Mouse (Mus musculus): Measurements from ENCODE around the gene Rbpj. TPM values are rescaled to one million over a fixed set of nuclear protein-coding genes. Genes with fewer than 3 reads are reported as not detected.

Rbpj gene
- polyA plus RNA-seq, 1 experiment from 2014 or later: 67.9 TPM

DNA sequence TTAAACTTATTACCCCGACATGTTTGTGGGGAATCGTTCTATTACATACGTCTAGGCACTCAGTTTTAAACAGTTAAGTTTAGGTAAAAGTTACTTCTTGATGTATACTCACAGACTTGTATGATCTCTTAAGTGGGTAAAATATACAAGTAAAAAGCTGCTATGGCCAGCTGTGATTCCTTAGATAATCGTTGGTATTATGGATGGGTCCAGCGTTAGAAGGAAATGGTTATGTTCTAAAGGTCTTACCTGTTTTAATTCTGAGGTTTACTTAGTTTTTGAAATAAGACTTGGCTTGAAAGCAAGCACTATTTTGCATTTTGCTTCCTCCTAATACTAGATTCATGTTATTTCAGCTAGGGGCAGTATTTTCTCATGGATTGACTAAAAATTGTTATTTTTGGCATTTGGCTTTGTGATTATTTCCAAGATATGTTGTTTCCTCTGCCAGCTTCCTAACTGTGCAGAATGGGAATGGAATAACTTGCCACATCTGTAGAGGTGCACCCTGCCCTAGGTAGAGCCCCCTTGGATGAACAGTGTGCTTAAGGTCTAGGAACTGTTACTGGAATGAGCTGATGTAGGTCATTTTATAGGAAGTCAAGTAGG lies 127.2 kb downstream of the Rbpj start:
- Histone ChIP-seq H3K4me2 (peak overlapping the region; percentile 80), H3K4me1 (peaks cover 34% of the 10 kb centered on the region), H3K9me3 (no peaks in the 10 kb centered on the region), H3K4me3 (replicated peaks) (no peak overlapping the region), H3K27ac (no peak overlapping the region), H3K36me3 (replicated peaks) (no peaks in the 10 kb centered on the region), H3K9ac (no peak overlapping the region), H3K27me3 (no peaks in the 10 kb centered on the region)
- ATAC-seq (ENCODE audit: low FRiP score): no peak
- WGBS: 85% methylated on average over 5 of the region's 5 CpGs

GRCm38 (mm10) chr5:53594274-53594673 lies 128.3 kb downstream of the Rbpj start:
- H3K4me2 ChIP-seq: peak overlapping the region; percentile 15
- H3K4me1 ChIP-seq: peaks cover 30% of the 10 kb centered on the region
- no peaks in the 10 kb centered on the region for H3K27me3 ChIP-seq
- WGBS: 29% methylated on average over 4 of the region's 4 CpGs
- no peak overlapping the region for H3K4me3 ChIP-seq (replicated peaks)
- ATAC-seq (ENCODE audit: low FRiP score): no peak
- no peak overlapping the region for H3K9ac ChIP-seq
- no peak overlapping the region for H3K27ac ChIP-seq
- no peaks in the 10 kb centered on the region for H3K9me3 ChIP-seq
- no peaks in the 10 kb centered on the region for H3K36me3 ChIP-seq (replicated peaks)

- Histone ChIP-seq H3K9ac (no peak overlapping the region), H3K27me3 (no peaks in the 10 kb centered on the region), H3K4me2 (no peak overlapping the region), H3K9me3 (no peaks in the 10 kb centered on the region), H3K36me3 (replicated peaks) (no peaks in the 10 kb centered on the region), H3K27ac (no peak overlapping the region), H3K4me3 (replicated peaks) (no peak overlapping the region), H3K4me1 (peaks cover 17% of the 10 kb centered on the region)
- ATAC-seq (ENCODE audit: low FRiP score): no peak
Measured at GRCm38 (mm10) chr5:53598510-53598909, 132.6 kb downstream of the Rbpj start.

- ATAC-seq (ENCODE audit: low FRiP score): no peak
- Histone ChIP-seq H3K36me3 (replicated peaks) (no peaks in the 10 kb centered on the region), H3K4me3 (replicated peaks) (no peak overlapping the region), H3K27ac (no peak overlapping the region), H3K4me2 (no peak overlapping the region), H3K4me1 (peaks cover 14% of the 10 kb centered on the region), H3K9me3 (no peaks in the 10 kb centered on the region), H3K9ac (no peak overlapping the region), H3K27me3 (no peaks in the 10 kb centered on the region)
- 100% methylated on average over 1 of the region's 1 CpGs for WGBS
Measured at GRCm38 (mm10) chr5:53599116-53599515, 133.2 kb downstream of the Rbpj start.

GRCm38 (mm10) chr5:53602194-53602593 lies 136.2 kb downstream of the Rbpj start:
- no peaks in the 10 kb centered on the region for H3K9me3 ChIP-seq
- no peaks in the 10 kb centered on the region for H3K27me3 ChIP-seq
- no peak overlapping the region for H3K4me2 ChIP-seq
- WGBS: 77% methylated on average over 8 of the region's 8 CpGs
- no peak overlapping the region for H3K9ac ChIP-seq
- H3K4me1 ChIP-seq: peaks cover 10% of the 10 kb centered on the region
- no peak overlapping the region for H3K27ac ChIP-seq
- H3K36me3 ChIP-seq (replicated peaks): no peaks in the 10 kb centered on the region
- H3K4me3 ChIP-seq (replicated peaks): no peak overlapping the region
- ATAC-seq (ENCODE audit: low FRiP score): 0 out of 2 replicates have a peak, but pooled peaks have one; percentile 30

GRCm38 (mm10) chr5:53605450-53605849 lies 139.5 kb downstream of the Rbpj start:
- Histone ChIP-seq H3K9ac (no peak overlapping the region), H3K36me3 (replicated peaks) (no peaks in the 10 kb centered on the region), H3K27me3 (no peaks in the 10 kb centered on the region), H3K4me3 (replicated peaks) (no peak overlapping the region), H3K4me2 (no peak overlapping the region), H3K4me1 (peaks cover 9% of the 10 kb centered on the region), H3K9me3 (no peaks in the 10 kb centered on the region), H3K27ac (no peak overlapping the region)
- ATAC-seq (ENCODE audit: low FRiP score): no peak
- WGBS: 87% methylated on average over 4 of the region's 4 CpGs

DNA sequence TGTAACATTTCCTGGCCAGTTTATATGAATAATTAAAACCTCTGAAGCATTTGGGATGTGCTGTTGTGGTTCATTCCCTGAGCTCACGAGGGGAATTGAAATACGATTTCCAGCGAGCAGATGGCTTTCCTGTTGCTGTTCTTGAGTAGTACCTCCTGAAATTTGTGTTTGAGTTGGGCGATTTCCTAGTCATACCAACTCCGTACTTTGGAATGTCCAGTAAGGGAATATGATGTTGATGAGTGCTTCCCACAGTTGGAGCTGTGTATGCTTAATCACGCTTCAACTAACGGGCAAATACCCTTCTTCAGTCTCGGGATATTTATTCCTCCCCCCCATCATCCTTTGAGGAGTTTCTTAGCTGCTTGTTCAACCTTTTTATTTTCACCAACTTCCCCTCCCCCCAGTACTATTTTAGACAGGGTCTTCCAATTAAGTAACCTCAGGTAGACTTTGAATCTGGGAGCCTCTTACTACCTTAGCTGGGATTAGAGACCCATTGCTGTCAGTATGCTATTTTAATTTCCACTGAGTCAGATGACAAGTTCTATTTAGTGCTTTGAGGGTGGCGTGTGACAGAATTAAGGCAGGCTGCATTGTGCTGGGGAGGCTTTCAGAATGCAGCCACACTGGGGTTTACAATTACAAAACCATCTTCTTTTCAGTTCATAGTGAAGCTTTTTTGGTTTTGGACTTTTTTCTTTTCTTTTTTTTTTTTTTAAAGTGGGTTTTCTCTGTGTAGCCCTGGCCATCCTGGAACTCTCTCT lies 141.5 kb downstream of the Rbpj start:
- ATAC-seq (ENCODE audit: low FRiP score): no peak

GRCm38 (mm10) chr5:53618844-53619243 lies 152.9 kb downstream of the Rbpj start:
- Histone ChIP-seq H3K4me1 (no peaks in the 10 kb centered on the region), H3K36me3 (replicated peaks) (0 out of 2 replicates have a peak, but pooled peaks cover 7% of the 10 kb centered on the region), H3K9ac (no peak overlapping the region), H3K27ac (no peak overlapping the region), H3K4me2 (no peak overlapping the region), H3K9me3 (no peaks in the 10 kb centered on the region), H3K4me3 (replicated peaks) (no peak overlapping the region), H3K27me3 (no peaks in the 10 kb centered on the region)
- WGBS: 96% methylated on average over 1 of the region's 1 CpGs
- ATAC-seq (ENCODE audit: low FRiP score): no peak

More for the DNA sequence above, 141.5 kb downstream of the Rbpj start:
- Histone ChIP-seq H3K4me2 (no peak overlapping the region), H3K4me3 (replicated peaks) (no peak overlapping the region), H3K27ac (no peak overlapping the region), H3K9ac (no peak overlapping the region), H3K27me3 (no peaks in the 10 kb centered on the region), H3K4me1 (peaks cover 9% of the 10 kb centered on the region), H3K9me3 (no peaks in the 10 kb centered on the region), H3K36me3 (replicated peaks) (no peaks in the 10 kb centered on the region)
- 66% methylated on average over 9 of the region's 9 CpGs for WGBS

GRCm38 (mm10) chr5:53632026-53632425 lies 166.1 kb downstream of the Rbpj start:
- H3K4me2 ChIP-seq: no peak overlapping the region
- no peak for ATAC-seq (ENCODE audit: low FRiP score)
- H3K27ac ChIP-seq: no peak overlapping the region
- H3K27me3 ChIP-seq: no peaks in the 10 kb centered on the region
- H3K36me3 ChIP-seq (replicated peaks): peaks cover 2% of the 10 kb centered on the region; the same call in 1 of the 2 replicates
- no peaks in the 10 kb centered on the region for H3K9me3 ChIP-seq
- WGBS: 90% methylated on average over 3 of the region's 3 CpGs
- no peak overlapping the region for H3K4me3 ChIP-seq (replicated peaks)
- H3K9ac ChIP-seq: no peak overlapping the region
- H3K4me1 ChIP-seq: no peaks in the 10 kb centered on the region

- H3K9me3 ChIP-seq: no peaks in the 10 kb centered on the region
- H3K4me2 ChIP-seq: no peak overlapping the region
- no peak for ATAC-seq (ENCODE audit: low FRiP score)
- no peaks in the 10 kb centered on the region for H3K4me1 ChIP-seq
- 81% methylated on average over 3 of the region's 3 CpGs for WGBS
- H3K9ac ChIP-seq: no peak overlapping the region
- no peak overlapping the region for H3K27ac ChIP-seq
- no peaks in the 10 kb centered on the region for H3K27me3 ChIP-seq
- no peak overlapping the region for H3K4me3 ChIP-seq (replicated peaks)
- H3K36me3 ChIP-seq (replicated peaks): no peaks in the 10 kb centered on the region
Measured at GRCm38 (mm10) chr5:53636795-53637194, 170.8 kb downstream of the Rbpj start.

GRCm38 (mm10) chr5:53637206-53637605 lies 171.3 kb downstream of the Rbpj start:
- Histone ChIP-seq H3K27ac (no peak overlapping the region), H3K9me3 (no peaks in the 10 kb centered on the region), H3K9ac (no peak overlapping the region), H3K4me1 (no peaks in the 10 kb centered on the region), H3K4me2 (no peak overlapping the region), H3K36me3 (replicated peaks) (peaks cover 2% of the 10 kb centered on the region), H3K4me3 (replicated peaks) (no peak overlapping the region), H3K27me3 (no peaks in the 10 kb centered on the region)
- WGBS: 90% methylated on average over 3 of the region's 3 CpGs
- ATAC-seq (ENCODE audit: low FRiP score): no peak

DNA sequence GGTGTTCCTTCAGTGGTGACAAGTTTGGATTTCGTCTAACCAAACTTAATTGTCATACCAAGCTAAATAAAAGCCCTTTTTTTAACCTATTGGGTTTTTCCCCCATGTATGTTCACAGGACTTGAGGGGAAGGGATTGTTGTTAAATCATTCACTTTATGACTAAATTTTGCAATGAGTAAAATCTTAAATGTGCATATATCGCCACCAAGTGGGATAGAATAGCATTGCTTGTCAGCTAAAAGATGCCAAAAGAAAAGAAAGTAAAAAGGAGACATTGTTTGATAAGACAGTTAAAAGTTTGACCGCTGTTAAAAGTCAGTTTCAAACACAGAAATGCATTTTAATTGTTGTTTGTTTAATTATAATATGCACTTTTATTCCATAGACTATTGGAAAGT lies 172.7 kb downstream of the Rbpj start:
- peaks cover 14% of the 10 kb centered on the region for H3K36me3 ChIP-seq (replicated peaks)
- H3K27ac ChIP-seq: no peak overlapping the region
- H3K9me3 ChIP-seq: no peaks in the 10 kb centered on the region
- no peak for ATAC-seq (ENCODE audit: low FRiP score)
- H3K4me3 ChIP-seq (replicated peaks): no peak overlapping the region
- WGBS: 82% methylated on average over 3 of the region's 3 CpGs
- no peaks in the 10 kb centered on the region for H3K4me1 ChIP-seq
- no peaks in the 10 kb centered on the region for H3K27me3 ChIP-seq
- no peak overlapping the region for H3K9ac ChIP-seq
- no peak overlapping the region for H3K4me2 ChIP-seq

DNA sequence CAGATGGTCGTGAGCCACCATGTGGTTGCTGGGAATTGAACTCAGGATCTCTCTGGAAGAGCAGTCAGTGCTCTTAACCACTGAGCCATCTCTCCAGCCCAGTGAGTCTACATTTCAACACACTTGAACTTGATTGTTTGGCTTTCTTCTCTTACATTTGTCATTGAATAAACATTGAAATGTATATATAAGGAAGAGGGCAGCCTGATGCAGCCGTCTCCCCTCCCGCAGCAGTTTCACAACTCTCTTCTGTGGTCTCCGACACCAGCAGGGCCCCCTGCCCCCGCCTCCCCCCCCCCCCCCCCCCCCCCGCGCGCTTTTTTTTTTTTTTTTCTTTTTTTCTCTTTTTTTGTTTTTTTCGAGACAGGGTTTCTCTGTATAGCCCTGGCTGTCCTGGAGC lies 180.7 kb downstream of the Rbpj start:
- H3K27ac ChIP-seq: no peak overlapping the region
- H3K27me3 ChIP-seq: no peaks in the 10 kb centered on the region
- H3K4me2 ChIP-seq: no peak overlapping the region
- H3K4me1 ChIP-seq: no peaks in the 10 kb centered on the region
- H3K9me3 ChIP-seq: no peaks in the 10 kb centered on the region
- H3K36me3 ChIP-seq (replicated peaks): peaks cover 45% of the 10 kb centered on the region
- no peak overlapping the region for H3K9ac ChIP-seq
- ATAC-seq (ENCODE audit: low FRiP score): no peak
- 85% methylated on average over 6 of the region's 9 CpGs for WGBS
- no peak overlapping the region for H3K4me3 ChIP-seq (replicated peaks)

All from forebrain, embryonic 12.5 days (tissue).